Mouse (Mus musculus) large intestine, adult 2 months (tissue): Measurements from ENCODE around the gene Ankdd1b. TPM values are rescaled to one million over a fixed set of nuclear protein-coding genes. Genes with fewer than 3 reads are reported as not detected.

Source experiments
- DNase-seq: peaks from one replicate; pipeline ENCODE4 v3.0.0-alpha.2; 2012; ENCODE audit warnings: low read depth, low spot score
- WGBS: fragments of 180-500 bp; shearing (Covaris S2); methylation state at CpG from one replicate; pipeline ENCODE4 v1.1.7; 2018; 5-methylcytosine and 5-hydroxymethylcytosine counted together
- polyA plus RNA-seq: library from polyadenylated mRNA; depleted of rRNA; stranded (reverse); fragments of >200 nt; gene quantifications from 2 replicates; pipeline ENCODE4 v1.2.3, GENCODE M21; 2012; rRNA removed

Ankdd1b gene
- polyA plus RNA-seq: 0.11 and 0.25 TPM in 2 replicates

- no peak for DNase-seq
- WGBS: 74% methylated on average over 14 of the region's 14 CpGs
These were observed at the start of gene Ankdd1b for GRCm38 (mm10) chr13:96470957-96471356. Ankdd1b (minus strand) TSS chr13:96471198.

GRCm38 (mm10) chr13:96517335-96517734 lies 46.3 kb upstream of the Ankdd1b start:
- 81% methylated on average over 2 of the region's 2 CpGs for whole genome bisulfite sequencing
- no peak for DNase-seq

GRCm38 (mm10) chr13:96516249-96516648 lies 45.3 kb upstream of the Ankdd1b start:
- peak; percentile 33 for DNase-seq
- 72% methylated on average over 9 of the region's 9 CpGs for WGBS

GRCm38 (mm10) chr13:96514154-96514942 lies 43.4 kb upstream of the Ankdd1b start:
- 50% methylated on average over 5 of the region's 5 CpGs for WGBS
- DNase-seq: peak; percentile 50

- 56% methylated on average over 5 of the region's 5 CpGs for WGBS
- no peak for DNase-seq
These were observed 40.9 kb upstream of the Ankdd1b start for GRCm38 (mm10) chr13:96511893-96512292.

GRCm38 (mm10) chr13:96511262-96511661 lies 40.3 kb upstream of the Ankdd1b start:
- no peak for DNase-seq
- 53% methylated on average over 1 of the region's 1 CpGs for WGBS

- DNase-seq: no peak
- WGBS: 61% methylated on average over 13 of the region's 13 CpGs
These were observed 39.6 kb upstream of the Ankdd1b start for GRCm38 (mm10) chr13:96510635-96511034.

- 83% methylated on average over 4 of the region's 4 CpGs for WGBS
- no peak for DNase-seq
These were observed 36.5 kb upstream of the Ankdd1b start for GRCm38 (mm10) chr13:96507541-96507940.

GRCm38 (mm10) chr13:96506313-96506712 lies 35.3 kb upstream of the Ankdd1b start:
- no peak for DNase-seq
- 54% methylated on average over 6 of the region's 6 CpGs for WGBS

- 84% methylated on average over 4 of the region's 4 CpGs for WGBS
- DNase-seq: no peak
These were observed 34.7 kb upstream of the Ankdd1b start for GRCm38 (mm10) chr13:96505661-96506060.

GRCm38 (mm10) chr13:96499891-96500290 lies 28.9 kb upstream of the Ankdd1b start:
- 76% methylated on average over 2 of the region's 2 CpGs for WGBS
- no peak for DNase-seq

GRCm38 (mm10) chr13:96496630-96497029 lies 25.6 kb upstream of the Ankdd1b start:
- DNase-seq: no peak
- WGBS: 82% methylated on average over 8 of the region's 8 CpGs

- DNase-seq: no peak
- WGBS: 92% methylated on average over 3 of the region's 3 CpGs
These were observed 19.4 kb upstream of the Ankdd1b start, which contains the start of gene Gm17622 for GRCm38 (mm10) chr13:96490433-96490832. Gm17622 (plus strand) TSS chr13:96490733.

- DNase-seq: no peak
- WGBS: 92% methylated on average over 6 of the region's 6 CpGs
These were observed 17.0 kb upstream of the Ankdd1b start for GRCm38 (mm10) chr13:96487968-96488367.

- 76% methylated on average over 6 of the region's 6 CpGs for WGBS
- no peak for DNase-seq
These were observed 16.2 kb upstream of the Ankdd1b start for GRCm38 (mm10) chr13:96487230-96487629.

- 93% methylated on average over 1 of the region's 1 CpGs for WGBS
- DNase-seq: no peak
These were observed 8.0 kb upstream of the Ankdd1b start for GRCm38 (mm10) chr13:96478991-96479390.

GRCm38 (mm10) chr13:96477226-96477625 lies 6.2 kb upstream of the Ankdd1b start:
- WGBS: 85% methylated on average over 4 of the region's 4 CpGs
- DNase-seq: no peak

GRCm38 (mm10) chr13:96470556-96470955 lies 442 bp downstream of the Ankdd1b start:
- WGBS: 54% methylated on average over 6 of the region's 6 CpGs

GRCm38 (mm10) chr13:96468678-96469077 lies 2.3 kb downstream of the Ankdd1b start:
- whole genome bisulfite sequencing: 76% methylated on average over 5 of the region's 5 CpGs

More at GRCm38 (mm10) chr13:96470556-96470955, 442 bp downstream of the Ankdd1b start:
- DNase-seq: no peak

GRCm38 (mm10) chr13:96465315-96465714 lies 5.7 kb downstream of the Ankdd1b start:
- 79% methylated on average over 5 of the region's 5 CpGs for WGBS

More at GRCm38 (mm10) chr13:96468678-96469077, 2.3 kb downstream of the Ankdd1b start:
- DNase-seq: no peak

GRCm38 (mm10) chr13:96462644-96463043 lies 8.4 kb downstream of the Ankdd1b start:
- WGBS: 76% methylated on average over 1 of the region's 1 CpGs
- no peak for DNase-seq

More at GRCm38 (mm10) chr13:96465315-96465714, 5.7 kb downstream of the Ankdd1b start:
- DNase-seq: no peak
